Mouse (Mus musculus): ENCODE results near the gene Man2c1. TPM values are rescaled to one million over a fixed set of nuclear protein-coding genes. Genes with fewer than 3 reads are reported as not detected.

The Man2c1 gene
- 37.6 and 41.3 TPM in 2 replicates for polyA plus RNA-seq (2014; fragmentation: Nextera tagmentation; extraction: Ambion mirVana)

- peak within 1 kb of the TSS; percentile 96 for H3K4me2 ChIP-seq (ENCODE audit: low read depth, low read length, severe bottlenecking)
- peaks cover 12% of the 10 kb centered on the region for H3K36me3 ChIP-seq (ENCODE audit: control insufficient read depth, insufficient read depth, low read length)
- ATAC-seq (replicated peaks; ENCODE audit: low FRiP score): peak; percentile 93
- DNase-seq (ENCODE audit: low spot score): peak; percentile 94
- under 1% methylated on average over 58 of the region's 58 CpGs for WGBS
- peak within 1 kb of the TSS; percentile 69 for H3K4me3 ChIP-seq (ENCODE audit: low read depth, low read length)
- no peaks in the 10 kb centered on the region for H3K27me3 ChIP-seq (ENCODE audit: control insufficient read depth, insufficient read depth, low read length)
- H3K27ac ChIP-seq (ENCODE audit: low read depth, low read length): peak within 1 kb of the TSS; percentile 91
- peak within 1 kb of the TSS; percentile 75 for H3K9ac ChIP-seq (ENCODE audit: low read length)
- no peaks in the 10 kb centered on the region for H3K9me3 ChIP-seq (ENCODE audit: control insufficient read depth, low read length)
- 0 out of 2 replicates have a peak, but pooled peaks cover 2% of the 10 kb centered on the region for H3K4me1 ChIP-seq (replicated peaks; ENCODE audit: control insufficient read depth, insufficient read depth, low read length)
These were observed at the start of gene Man2c1 for GRCm38 (mm10) chr9:57130577-57131433. Gene Man2c1, plus strand, starts transcription at chr9:57130690.

GRCm38 (mm10) chr9:57082236-57082635, 48.3 kb upstream of the Man2c1 start:
- no peaks in the 10 kb centered on the region for H3K27me3 ChIP-seq (ENCODE audit: control insufficient read depth, insufficient read depth, low read length)
- H3K36me3 ChIP-seq (ENCODE audit: control insufficient read depth, insufficient read depth, low read length): no peaks in the 10 kb centered on the region
- H3K27ac ChIP-seq (ENCODE audit: low read depth, low read length): no peak overlapping the region
- no peaks in the 10 kb centered on the region for H3K4me1 ChIP-seq (replicated peaks; ENCODE audit: control insufficient read depth, insufficient read depth, low read length)
- no peak overlapping the region for H3K4me2 ChIP-seq (ENCODE audit: low read depth, low read length, severe bottlenecking)
- 84% methylated on average over 3 of the region's 3 CpGs for WGBS
- H3K9ac ChIP-seq (ENCODE audit: low read length): no peak overlapping the region
- DNase-seq (ENCODE audit: low spot score): no peak
- no peaks in the 10 kb centered on the region for H3K9me3 ChIP-seq (ENCODE audit: control insufficient read depth, low read length)
- H3K4me3 ChIP-seq (ENCODE audit: low read depth, low read length): no peak overlapping the region
- no peak for ATAC-seq (replicated peaks; ENCODE audit: low FRiP score)

- 92% methylated on average over 13 of the region's 13 CpGs for WGBS
- no peaks in the 10 kb centered on the region for H3K9me3 ChIP-seq (ENCODE audit: control insufficient read depth, low read length)
- H3K4me3 ChIP-seq (ENCODE audit: low read depth, low read length): no peak overlapping the region
- no peak overlapping the region for H3K9ac ChIP-seq (ENCODE audit: low read length)
- no peak overlapping the region for H3K27ac ChIP-seq (ENCODE audit: low read depth, low read length)
- no peaks in the 10 kb centered on the region for H3K4me1 ChIP-seq (replicated peaks; ENCODE audit: control insufficient read depth, insufficient read depth, low read length)
- ATAC-seq (replicated peaks; ENCODE audit: low FRiP score) (no peak), DNase-seq (ENCODE audit: low spot score) (no peak)
- no peaks in the 10 kb centered on the region for H3K27me3 ChIP-seq (ENCODE audit: control insufficient read depth, insufficient read depth, low read length)
- peaks cover 16% of the 10 kb centered on the region for H3K36me3 ChIP-seq (ENCODE audit: control insufficient read depth, insufficient read depth, low read length)
- no peak overlapping the region for H3K4me2 ChIP-seq (ENCODE audit: low read depth, low read length, severe bottlenecking)
These were observed 13.2 kb upstream of the Man2c1 start for GRCm38 (mm10) chr9:57117261-57117755.

GRCm38 (mm10) chr9:57129641-57130040, 849 bp upstream of the Man2c1 start:
- peaks cover 12% of the 10 kb centered on the region for H3K36me3 ChIP-seq (ENCODE audit: control insufficient read depth, insufficient read depth, low read length)
- H3K4me2 ChIP-seq (ENCODE audit: low read depth, low read length, severe bottlenecking): peak overlapping the region; percentile 96; the same call in 1 of the 2 replicates
- H3K9ac ChIP-seq (ENCODE audit: low read length): 0 out of 2 replicates have a peak overlapping the region, but pooled peaks have one; percentile 24
- no peaks in the 10 kb centered on the region for H3K27me3 ChIP-seq (ENCODE audit: control insufficient read depth, insufficient read depth, low read length)
- H3K4me3 ChIP-seq (ENCODE audit: low read depth, low read length): peak overlapping the region; percentile 69; the same call in 1 of the 2 replicates
- H3K27ac ChIP-seq (ENCODE audit: low read depth, low read length): no peak overlapping the region
- DNase-seq (ENCODE audit: low spot score): no peak
- no peaks in the 10 kb centered on the region for H3K9me3 ChIP-seq (ENCODE audit: control insufficient read depth, low read length)
- ATAC-seq (replicated peaks; ENCODE audit: low FRiP score): no peak
- H3K4me1 ChIP-seq (replicated peaks; ENCODE audit: control insufficient read depth, insufficient read depth, low read length): 0 out of 2 replicates have a peak, but pooled peaks cover 2% of the 10 kb centered on the region

- H3K36me3 ChIP-seq (ENCODE audit: control insufficient read depth, insufficient read depth, low read length): no peaks in the 10 kb centered on the region; the same call in 1 of the 2 replicates
- 87% methylated on average over 6 of the region's 6 CpGs for WGBS
These were observed 6.8 kb downstream of the Man2c1 start for GRCm38 (mm10) chr9:57137246-57137645.

GRCm38 (mm10) chr9:57137777-57138176, 7.3 kb downstream of the Man2c1 start:
- Histone ChIP-seq H3K4me2 (ENCODE audit: low read depth, low read length, severe bottlenecking) (no peak overlapping the region), H3K27me3 (ENCODE audit: control insufficient read depth, insufficient read depth, low read length) (no peaks in the 10 kb centered on the region), H3K36me3 (ENCODE audit: control insufficient read depth, insufficient read depth, low read length) (no peaks in the 10 kb centered on the region; the same call in 1 of the 2 replicates), H3K4me3 (ENCODE audit: low read depth, low read length) (no peak overlapping the region), H3K27ac (ENCODE audit: low read depth, low read length) (no peak overlapping the region), H3K4me1 (replicated peaks; ENCODE audit: control insufficient read depth, insufficient read depth, low read length) (no peaks in the 10 kb centered on the region), H3K9me3 (ENCODE audit: control insufficient read depth, low read length) (no peaks in the 10 kb centered on the region), H3K9ac (ENCODE audit: low read length) (no peak overlapping the region)
- DNase-seq (ENCODE audit: low spot score): no peak
- no peak for ATAC-seq (replicated peaks; ENCODE audit: low FRiP score)
- WGBS: 92% methylated on average over 9 of the region's 9 CpGs

More at GRCm38 (mm10) chr9:57137246-57137645, 6.8 kb downstream of the Man2c1 start:
- no peaks in the 10 kb centered on the region for H3K27me3 ChIP-seq (ENCODE audit: control insufficient read depth, insufficient read depth, low read length)
- ATAC-seq (replicated peaks; ENCODE audit: low FRiP score): no peak
- no peak for DNase-seq (ENCODE audit: low spot score)
- no peaks in the 10 kb centered on the region for H3K4me1 ChIP-seq (replicated peaks; ENCODE audit: control insufficient read depth, insufficient read depth, low read length)
- no peak overlapping the region for H3K4me3 ChIP-seq (ENCODE audit: low read depth, low read length)
- no peak overlapping the region for H3K9ac ChIP-seq (ENCODE audit: low read length)
- H3K27ac ChIP-seq (ENCODE audit: low read depth, low read length): no peak overlapping the region
- H3K9me3 ChIP-seq (ENCODE audit: control insufficient read depth, low read length): no peaks in the 10 kb centered on the region
- no peak overlapping the region for H3K4me2 ChIP-seq (ENCODE audit: low read depth, low read length, severe bottlenecking)

GRCm38 (mm10) chr9:57138507-57138906, 8.0 kb downstream of the Man2c1 start:
- H3K9ac ChIP-seq (ENCODE audit: low read length): no peak overlapping the region
- no peak for DNase-seq (ENCODE audit: low spot score)
- H3K4me1 ChIP-seq (replicated peaks; ENCODE audit: control insufficient read depth, insufficient read depth, low read length): no peaks in the 10 kb centered on the region
- no peak overlapping the region for H3K4me3 ChIP-seq (ENCODE audit: low read depth, low read length)
- H3K27ac ChIP-seq (ENCODE audit: low read depth, low read length): no peak overlapping the region
- H3K9me3 ChIP-seq (ENCODE audit: control insufficient read depth, low read length): no peaks in the 10 kb centered on the region
- 93% methylated on average over 6 of the region's 6 CpGs for WGBS
- no peak overlapping the region for H3K4me2 ChIP-seq (ENCODE audit: low read depth, low read length, severe bottlenecking)
- no peaks in the 10 kb centered on the region; the same call in 1 of the 2 replicates for H3K36me3 ChIP-seq (ENCODE audit: control insufficient read depth, insufficient read depth, low read length)
- H3K27me3 ChIP-seq (ENCODE audit: control insufficient read depth, insufficient read depth, low read length): no peaks in the 10 kb centered on the region
- ATAC-seq (replicated peaks; ENCODE audit: low FRiP score): no peak

GRCm38 (mm10) chr9:57139110-57139509, 8.6 kb downstream of the Man2c1 start:
- no peak overlapping the region for H3K27ac ChIP-seq (ENCODE audit: low read depth, low read length)
- no peak overlapping the region for H3K4me3 ChIP-seq (ENCODE audit: low read depth, low read length)
- no peaks in the 10 kb centered on the region; the same call in 1 of the 2 replicates for H3K36me3 ChIP-seq (ENCODE audit: control insufficient read depth, insufficient read depth, low read length)
- no peaks in the 10 kb centered on the region for H3K27me3 ChIP-seq (ENCODE audit: control insufficient read depth, insufficient read depth, low read length)
- DNase-seq (ENCODE audit: low spot score) (no peak), ATAC-seq (replicated peaks; ENCODE audit: low FRiP score) (no peak)
- H3K4me1 ChIP-seq (replicated peaks; ENCODE audit: control insufficient read depth, insufficient read depth, low read length): no peaks in the 10 kb centered on the region
- WGBS: 91% methylated on average over 9 of the region's 9 CpGs
- no peak overlapping the region for H3K4me2 ChIP-seq (ENCODE audit: low read depth, low read length, severe bottlenecking)
- no peaks in the 10 kb centered on the region for H3K9me3 ChIP-seq (ENCODE audit: control insufficient read depth, low read length)
- no peak overlapping the region for H3K9ac ChIP-seq (ENCODE audit: low read length)

All from forebrain, embryonic 11.5 days (tissue).